Mouse (Mus musculus) limb, embryonic 14.5 days (tissue): ENCODE data around the gene Nkain2. TPM values are rescaled to one million over a fixed set of nuclear protein-coding genes. Genes with fewer than 3 reads are reported as not detected.
A peak's percentile ranks its signal among the peaks of the same experiment; 100 is the strongest.

ENCODE experiments used
- ATAC-seq: fragments of 200-750 bp; cut with Nextera tagmentation; 2 replicates; pipeline ENCODE4 v1.8.0; 2017; ENCODE audit warnings: low read depth, moderate number of reproducible peaks, moderate TSS enrichment; ENCODE audit not compliant: low FRiP score
- DNase-seq: peaks from one replicate; pipeline ENCODE4 v3.0.0-alpha.2; 2015; ENCODE audit warnings: low spot score
- H3K27ac ChIP-seq: fragments of 300-500 bp; sonication (generic); replicated peaks from 2 replicates; pipeline ENCODE4 v1.5.1; 2014; ENCODE audit warnings: low read depth, mild to moderate bottlenecking, low read length, moderate library complexity, mixed read lengths
- H3K27me3 ChIP-seq: fragments of 300-500 bp; sonication (generic); 2 replicates; pipeline ENCODE4 v1.6.1; 2014; ENCODE audit warnings: low read length, mixed read lengths; ENCODE audit not compliant: control insufficient read depth, insufficient read depth
- H3K36me3 ChIP-seq: fragments of 300-500 bp; sonication (generic); 2 replicates; pipeline ENCODE4 v1.6.1; 2014; ENCODE audit warnings: mild to moderate bottlenecking, low read length, moderate library complexity, mixed read lengths; ENCODE audit not compliant: control insufficient read depth, insufficient read depth
- H3K4me1 ChIP-seq: fragments of 300-500 bp; sonication (generic); 2 replicates; pipeline ENCODE4 v1.6.1; 2014; ENCODE audit warnings: antibody characterized with exemption, low read length, mixed read lengths; ENCODE audit not compliant: control insufficient read depth, insufficient read depth
- H3K4me2 ChIP-seq: fragments of 300-500 bp; sonication (generic); replicated peaks from 2 replicates; pipeline ENCODE4 v1.6.1; 2014; ENCODE audit warnings: low read depth, mild to moderate bottlenecking, low read length, moderate library complexity; ENCODE audit not compliant: severe bottlenecking
- H3K4me3 ChIP-seq: fragments of 300-500 bp; sonication (generic); replicated peaks from 2 replicates; pipeline ENCODE4 v1.5.1; 2014; ENCODE audit warnings: low read length
- H3K9ac ChIP-seq: fragments of 300-500 bp; sonication (generic); 2 replicates; pipeline ENCODE4 v1.6.1; 2014; ENCODE audit warnings: mild to moderate bottlenecking, low read depth, low read length, moderate library complexity; ENCODE audit not compliant: severe bottlenecking
- H3K9me3 ChIP-seq: fragments of 300-500 bp; sonication (generic); 2 replicates; pipeline ENCODE4 v1.6.1; 2016; ENCODE audit warnings: low read length; ENCODE audit not compliant: control insufficient read depth
- POLR2A ChIP-seq: fragments of 200-500 bp; IDR thresholded peaks from 2 replicates; pipeline ENCODE4 v1.8.0; 2012; ENCODE audit warnings: inconsistent platforms, mild to moderate bottlenecking, moderate library complexity, borderline replicate concordance; ENCODE audit not compliant: insufficient read depth, insufficient read length; ENCODE audit errors: extremely low read depth
- WGBS: fragments of 180-500 bp; shearing (Covaris S2); extraction: QIAGEN DNeasy Blood & Tissue Kit; methylation state at CpG from one replicate; pipeline ENCODE4 v1.1.7; 2014; 5-methylcytosine and 5-hydroxymethylcytosine counted together
- polyA plus RNA-seq, 2 experiments: library from polyadenylated mRNA; depleted of rRNA in 1 of 2; stranded (reverse) in 1 of 2; unstranded in 1 of 2; fragments of >200 nt; fragmentation: Nextera tagmentation in 1 of 2; extraction: Ambion mirVana in 1 of 2; gene quantifications; 2 replicates each; pipeline versions ENCODE4 v1.2.1 to v1.2.3; 2012 to 2014

Gene Nkain2
- 0.41 and 0.43 TPM in 2 replicates for polyA plus RNA-seq (2012; rRNA removed)
- polyA plus RNA-seq (2014; fragmentation: Nextera tagmentation; extraction: Ambion mirVana), result 0.55 and 1.1 TPM in 2 replicates

DNA sequence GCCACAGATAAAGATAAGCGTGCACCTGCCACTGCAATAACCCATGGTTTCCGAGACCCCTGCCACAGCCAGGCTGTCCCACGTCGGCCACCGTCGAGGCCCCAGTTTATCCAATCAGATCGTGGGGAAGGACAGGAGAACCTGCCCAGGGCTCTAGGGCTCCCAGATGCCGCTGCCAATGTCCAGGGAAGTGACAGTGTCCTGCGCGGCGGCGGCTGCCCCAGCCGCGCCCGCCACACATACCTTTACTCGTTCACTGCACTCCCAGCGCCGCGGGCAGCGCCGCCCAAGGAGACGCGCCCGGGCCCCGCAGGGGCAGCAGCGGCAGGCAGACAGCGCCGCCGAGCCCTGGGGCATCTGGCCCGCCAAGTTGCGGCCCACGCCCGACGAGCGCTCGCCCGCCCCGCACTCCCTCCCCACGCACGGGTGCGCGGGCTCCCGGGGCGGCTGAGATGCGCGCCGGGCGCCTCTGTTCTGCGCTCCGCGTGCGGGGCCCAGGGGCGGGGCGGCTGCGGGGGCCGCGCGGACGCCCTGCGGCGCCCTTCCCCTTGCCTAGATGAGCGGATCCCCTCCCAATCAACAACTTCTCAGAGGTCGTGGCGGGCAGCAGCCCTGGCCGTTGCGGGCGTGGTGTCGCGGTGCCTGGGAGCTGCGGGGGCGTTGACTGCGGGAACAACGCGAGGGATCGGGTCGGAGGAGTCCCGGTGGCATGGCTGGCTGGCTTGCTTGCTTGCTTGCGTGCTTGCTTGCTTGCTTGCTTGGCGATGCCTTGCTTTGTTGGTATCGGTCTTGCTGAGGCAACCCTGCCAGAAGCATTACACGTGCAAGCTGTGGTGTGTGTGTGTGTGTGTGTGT lies at the start of gene Nkain2:
Nkain2 (minus strand) TSS at position 811 of the 855 bp plus-strand sequence.
- H3K36me3 ChIP-seq, result no peaks in the 10 kb centered on the region
- peak within 1 kb of the TSS; percentile 66 for H3K9ac ChIP-seq
- no peak within 1 kb of the TSS for H3K27ac ChIP-seq
- ATAC-seq, result peak; percentile 47
- no peaks in the 10 kb centered on the region for H3K9me3 ChIP-seq
- H3K4me2 ChIP-seq, result peak within 1 kb of the TSS; percentile 98
- H3K27me3 ChIP-seq, result peaks cover 16% of the 10 kb centered on the region; the same call in 1 of the 2 replicates
- H3K4me3 ChIP-seq, result peak within 1 kb of the TSS; percentile 64
- no peaks in the 10 kb centered on the region for H3K4me1 ChIP-seq
- no peak for TF ChIP-seq POLR2A
- DNase-seq, result peak; percentile 23
- 0% methylated on average over 48 of the region's 81 CpGs for WGBS

- TF ChIP-seq POLR2A, result no peak
- Histone ChIP-seq H3K27me3 (no peaks in the 10 kb centered on the region), H3K4me2 (no peak overlapping the region), H3K9ac (no peak overlapping the region), H3K4me3 (no peak overlapping the region), H3K4me1 (no peaks in the 10 kb centered on the region), H3K27ac (no peak overlapping the region), H3K36me3 (no peaks in the 10 kb centered on the region), H3K9me3 (no peaks in the 10 kb centered on the region)
- DNase-seq (no peak), ATAC-seq (no peak)
- WGBS, result 95% methylated on average over 3 of the region's 3 CpGs
These were observed 49.6 kb upstream of the Nkain2 start for GRCm38 (mm10) chr10:32939853-32940252.

DNA sequence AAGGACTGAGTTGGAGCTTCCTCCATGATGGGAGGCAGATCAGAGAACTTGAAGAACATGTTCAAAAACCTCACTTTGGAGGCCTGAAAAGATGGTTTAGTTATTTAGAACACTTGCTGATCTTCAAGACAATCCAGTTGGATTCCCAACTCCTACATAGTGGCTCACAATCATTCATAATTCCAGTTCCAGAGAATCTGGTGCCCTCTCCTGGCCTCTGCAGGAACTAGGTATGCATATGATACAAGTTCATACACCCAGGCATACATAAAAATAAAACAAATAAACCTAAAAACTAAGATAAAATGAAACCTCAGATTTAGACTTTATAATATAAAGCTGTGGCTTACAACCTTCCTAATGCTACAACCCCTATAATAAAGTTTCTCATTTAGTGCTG lies 4.8 kb upstream of the Nkain2 start:
- no peak overlapping the region for H3K27ac ChIP-seq
- no peaks in the 10 kb centered on the region for H3K36me3 ChIP-seq
- no peak overlapping the region for H3K4me3 ChIP-seq
- H3K9ac ChIP-seq, result no peak overlapping the region
- H3K27me3 ChIP-seq, result no peaks in the 10 kb centered on the region
- TF ChIP-seq POLR2A, result no peak
- ATAC-seq, result no peak
- no peak overlapping the region for H3K4me2 ChIP-seq
- no peaks in the 10 kb centered on the region for H3K4me1 ChIP-seq
- H3K9me3 ChIP-seq, result no peaks in the 10 kb centered on the region
- peak; percentile 26 for DNase-seq

DNA sequence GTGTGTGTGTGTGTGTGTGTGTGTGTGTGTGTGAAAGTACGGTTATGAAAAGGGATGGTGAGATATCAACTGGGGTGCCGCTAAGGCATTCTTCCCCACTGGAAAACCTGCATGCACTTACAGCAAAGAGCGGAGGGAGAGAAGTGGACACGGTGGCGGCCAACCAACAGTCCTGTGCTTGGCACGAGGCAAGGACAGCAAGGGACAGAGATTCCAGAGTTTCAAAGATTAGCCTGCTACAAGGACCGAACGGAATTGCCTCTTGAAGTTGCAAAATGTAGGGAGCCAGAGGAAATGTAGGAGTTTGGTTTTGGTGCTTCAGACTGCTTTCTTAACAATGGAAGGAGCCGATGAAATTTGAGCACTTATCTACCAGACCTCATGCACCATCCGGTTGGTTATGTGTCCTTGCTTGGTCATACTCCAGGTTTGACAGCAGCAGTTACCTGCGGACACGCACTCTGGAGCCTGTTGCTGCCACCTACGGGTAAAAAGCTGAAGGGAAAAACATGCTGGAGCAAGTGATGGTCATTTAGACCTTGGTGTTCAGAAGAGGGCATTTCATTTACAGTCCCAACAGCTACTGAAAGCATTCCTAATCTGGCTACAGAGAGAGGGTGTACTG lies 357 bp upstream of the Nkain2 start:
- 2% methylated on average over 13 of the region's 13 CpGs for WGBS
- ATAC-seq, result peak; percentile 50; the same call in 1 of the 2 replicates

GRCm38 (mm10) chr10:32881977-32882376 lies 8.3 kb downstream of the Nkain2 start:
- ATAC-seq (no peak), DNase-seq (no peak)
- no peaks in the 10 kb centered on the region for H3K4me1 ChIP-seq
- WGBS, result 71% methylated on average over 6 of the region's 6 CpGs
- H3K36me3 ChIP-seq, result no peaks in the 10 kb centered on the region
- no peak overlapping the region for H3K27ac ChIP-seq
- H3K9ac ChIP-seq, result no peak overlapping the region
- no peak overlapping the region for H3K4me3 ChIP-seq
- no peak for TF ChIP-seq POLR2A
- H3K4me2 ChIP-seq, result no peak overlapping the region
- H3K27me3 ChIP-seq, result no peaks in the 10 kb centered on the region
- no peaks in the 10 kb centered on the region for H3K9me3 ChIP-seq

More for the DNA sequence above, 357 bp upstream of the Nkain2 start:
- peak overlapping the region; percentile 64 for H3K4me3 ChIP-seq
- H3K9ac ChIP-seq, result peak overlapping the region; percentile 66
- H3K4me1 ChIP-seq, result no peaks in the 10 kb centered on the region
- no peak overlapping the region for H3K27ac ChIP-seq
- H3K9me3 ChIP-seq, result no peaks in the 10 kb centered on the region
- H3K36me3 ChIP-seq, result no peaks in the 10 kb centered on the region
- H3K27me3 ChIP-seq, result peaks cover 16% of the 10 kb centered on the region; the same call in 1 of the 2 replicates
- TF ChIP-seq POLR2A, result no peak
- peak; percentile 29 for DNase-seq
- H3K4me2 ChIP-seq, result peak overlapping the region; percentile 98
